Mouse (Mus musculus) ES-Bruce4 (cell line): Measurements from ENCODE around the gene Cdh15.

Source experiments
- CTCF ChIP-seq: IDR thresholded peaks from one replicate; pipeline ENCODE4 v1.8.1; 2011; ENCODE audit warnings: low read depth, low read length
- EP300 ChIP-seq: IDR thresholded peaks from 2 replicates; pipeline ENCODE4 v1.6.1; 2011; ENCODE audit warnings: low read depth, low read length; ENCODE audit not compliant: insufficient read depth
- POLR2A ChIP-seq: IDR thresholded peaks from one replicate; pipeline ENCODE4 v1.8.1; 2011; ENCODE audit warnings: low read length; ENCODE audit not compliant: insufficient read depth

DNA sequence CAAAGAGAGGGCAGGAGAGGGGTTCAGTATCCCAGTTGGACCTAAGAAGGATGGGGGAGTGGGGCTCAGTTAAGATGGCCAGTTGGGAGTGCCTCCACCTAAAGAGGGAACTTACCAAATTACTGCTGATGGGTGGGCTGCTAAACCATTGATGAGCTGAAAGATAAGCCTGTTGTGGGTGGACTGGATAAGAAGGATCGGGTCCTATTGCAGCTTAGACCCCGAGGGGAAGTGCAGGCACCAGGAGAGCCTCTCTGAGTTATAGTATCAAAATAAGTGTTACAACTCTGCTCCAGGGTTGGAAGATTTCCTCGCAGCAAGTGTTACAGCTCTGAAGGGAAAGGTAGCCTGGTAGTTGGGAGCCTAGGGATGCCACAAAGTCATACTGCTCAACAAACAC, 3.6 kb upstream of the Cdh15 start:
- no peak for TF ChIP-seq CTCF
- TF ChIP-seq POLR2A: no peak
- no peak for TF ChIP-seq EP300
